Mouse (Mus musculus) intestine, embryonic 14.5 days (tissue): Measurements from ENCODE around the gene Adcy4. TPM values are rescaled to one million over a fixed set of nuclear protein-coding genes. Genes with fewer than 3 reads are reported as not detected.

ENCODE experiments used
- ATAC-seq: fragments of 200-750 bp; cut with Nextera tagmentation; replicated peaks from 2 replicates; pipeline ENCODE4 v1.8.0; 2017; ENCODE audit warnings: low read depth, moderate number of reproducible peaks, moderate TSS enrichment, moderate library complexity; ENCODE audit not compliant: low FRiP score, low TSS enrichment
- DNase-seq: peaks from one replicate; pipeline ENCODE4 v3.0.0-alpha.2; 2018; ENCODE audit warnings: low spot score
- H3K27ac ChIP-seq: fragments of 300-500 bp; sonication (generic); 2 replicates; pipeline ENCODE4 v1.5.1; 2014; ENCODE audit warnings: low read depth, mild to moderate bottlenecking, control low read depth
- H3K27me3 ChIP-seq: fragments of 300-500 bp; sonication (generic); replicated peaks from 2 replicates; pipeline ENCODE4 v1.6.1; 2014; ENCODE audit warnings: low read length, control low read depth; ENCODE audit not compliant: control insufficient read depth, insufficient read depth
- H3K36me3 ChIP-seq: fragments of 300-500 bp; sonication (generic); 2 replicates; pipeline ENCODE4 v1.6.1; 2014; ENCODE audit warnings: low read length, control low read depth; ENCODE audit not compliant: control insufficient read depth, insufficient read depth
- H3K4me1 ChIP-seq: fragments of 300-500 bp; sonication (generic); replicated peaks from 2 replicates; pipeline ENCODE4 v1.6.1; 2014; ENCODE audit warnings: low read length, control low read depth, mixed read lengths; ENCODE audit not compliant: control insufficient read depth, insufficient read depth
- H3K4me2 ChIP-seq: fragments of 300-500 bp; sonication (generic); 2 replicates; pipeline ENCODE4 v1.6.1; 2014; ENCODE audit warnings: low read length
- H3K4me3 ChIP-seq: fragments of 300-500 bp; sonication (generic); 2 replicates; pipeline ENCODE4 v1.5.1; 2014; ENCODE audit warnings: low read depth, low read length, control low read depth, mixed read lengths
- H3K9ac ChIP-seq: fragments of 300-500 bp; sonication (generic); 2 replicates; pipeline ENCODE4 v1.6.1; 2014; ENCODE audit warnings: mild to moderate bottlenecking, low read length
- H3K9me3 ChIP-seq: fragments of 300-500 bp; sonication (generic); 2 replicates; pipeline ENCODE4 v1.6.1; 2016; ENCODE audit warnings: low read length, control low read depth; ENCODE audit not compliant: control insufficient read depth
- WGBS: fragments of 180-500 bp; shearing (Covaris S2); extraction: QIAGEN DNeasy Blood & Tissue Kit; methylation state at CpG from one replicate; pipeline ENCODE4 v1.1.7; 2014; 5-methylcytosine and 5-hydroxymethylcytosine counted together
- polyA plus RNA-seq: library from polyadenylated mRNA; unstranded; fragments of >200 nt; fragmentation: Nextera tagmentation; extraction: Ambion mirVana; gene quantifications from 2 replicates; pipeline ENCODE4 v1.2.1, GENCODE M21; 2014

The Adcy4 gene
- polyA plus RNA-seq, 1 experiment from 2014 or later: 7.2 TPM

- H3K36me3 ChIP-seq: no peaks in the 10 kb centered on the region
- 15% methylated on average over 14 of the region's 14 CpGs for WGBS
- no peak overlapping the region for H3K4me3 ChIP-seq
Measured at GRCm38 (mm10) chr14:55781310-55781709, 2.6 kb downstream of the Adcy4 start.

DNA sequence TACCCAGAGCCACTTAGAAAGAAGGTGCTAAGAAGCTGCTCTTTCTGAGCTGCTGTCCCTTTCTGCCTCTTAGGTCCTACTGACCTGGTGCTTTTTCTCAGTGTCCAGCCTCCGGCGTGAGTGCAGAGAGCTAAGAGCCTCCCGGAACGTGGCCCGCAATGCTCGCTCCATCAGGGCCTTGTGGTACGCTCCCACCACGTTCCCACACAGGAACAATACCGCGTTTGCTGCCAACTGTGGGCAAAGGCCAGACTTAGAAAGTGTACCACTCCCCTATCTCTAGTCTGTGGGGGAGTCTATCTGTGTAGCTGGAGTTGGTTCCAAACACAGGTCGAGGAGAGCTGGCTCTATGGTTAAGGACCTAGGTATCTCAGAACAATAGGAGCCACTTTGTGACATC is 3.2 kb downstream of the Adcy4 start:
- 82% methylated on average over 11 of the region's 11 CpGs for WGBS
- DNase-seq: no peak
- Histone ChIP-seq H3K9me3 (no peaks in the 10 kb centered on the region), H3K36me3 (no peaks in the 10 kb centered on the region), H3K27me3 (peaks cover 12% of the 10 kb centered on the region), H3K4me2 (no peak overlapping the region), H3K9ac (no peak overlapping the region), H3K4me3 (no peak overlapping the region), H3K27ac (no peak overlapping the region), H3K4me1 (peaks cover 23% of the 10 kb centered on the region)
- no peak for ATAC-seq

More at GRCm38 (mm10) chr14:55781310-55781709, 2.6 kb downstream of the Adcy4 start:
- peaks cover 23% of the 10 kb centered on the region for H3K4me1 ChIP-seq
- peaks cover 16% of the 10 kb centered on the region for H3K27me3 ChIP-seq
- H3K9ac ChIP-seq: no peak overlapping the region
- DNase-seq (peak; percentile 77), ATAC-seq (no peak)
- no peak overlapping the region for H3K27ac ChIP-seq
- H3K9me3 ChIP-seq: no peaks in the 10 kb centered on the region
- H3K4me2 ChIP-seq: peak overlapping the region; percentile 26

DNA sequence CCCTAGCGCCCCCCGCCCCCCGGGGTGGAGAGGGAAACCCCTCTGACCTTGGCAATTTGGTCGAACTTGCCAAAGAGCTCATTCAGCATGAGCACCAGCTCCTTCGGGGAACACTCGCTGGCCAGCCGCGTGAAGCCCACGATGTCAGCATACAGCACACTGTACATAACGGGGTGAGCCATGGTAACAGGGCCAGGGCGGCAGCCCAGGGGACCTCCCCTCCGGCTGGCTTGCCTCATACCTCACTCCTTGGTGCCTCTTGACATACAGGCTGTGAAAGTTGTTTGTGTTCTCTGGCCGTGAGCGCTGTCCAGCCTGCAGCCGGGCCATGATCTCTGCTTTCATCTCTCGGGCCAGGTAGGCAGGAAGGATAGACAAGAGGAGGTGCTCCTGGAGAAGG is 4.2 kb downstream of the Adcy4 start:
- H3K36me3 ChIP-seq: no peaks in the 10 kb centered on the region
- WGBS: 67% methylated on average over 16 of the region's 16 CpGs
- ATAC-seq: no peak
- H3K27me3 ChIP-seq: peaks cover 10% of the 10 kb centered on the region; the same call in 1 of the 2 replicates
- no peak overlapping the region for H3K4me2 ChIP-seq
- no peak overlapping the region for H3K4me3 ChIP-seq
- DNase-seq: no peak
- H3K9ac ChIP-seq: no peak overlapping the region
- H3K9me3 ChIP-seq: no peaks in the 10 kb centered on the region
- no peak overlapping the region for H3K27ac ChIP-seq
- H3K4me1 ChIP-seq: peaks cover 23% of the 10 kb centered on the region

DNA sequence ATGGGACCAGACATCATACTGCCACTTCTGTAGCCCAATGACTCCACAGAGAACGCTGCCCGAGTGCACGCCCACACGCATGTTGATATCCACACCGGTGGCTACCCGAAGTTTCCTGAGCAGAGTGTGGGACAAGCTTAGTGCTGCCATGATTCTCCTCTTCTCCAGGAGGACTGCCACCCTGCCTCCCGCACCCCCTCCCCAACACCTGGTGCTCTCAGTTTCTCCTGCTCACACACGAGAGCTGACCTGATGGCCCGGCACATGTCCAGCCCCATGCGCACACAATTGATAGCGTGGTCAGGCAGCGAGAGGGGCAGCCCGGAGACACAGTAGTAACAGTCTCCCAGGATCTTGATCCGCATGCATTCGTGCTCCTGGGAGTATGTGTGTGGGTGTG is 5.2 kb downstream of the Adcy4 start:
- peaks cover 19% of the 10 kb centered on the region for H3K4me1 ChIP-seq
- peaks cover under 1% of the 10 kb centered on the region; the same call in 1 of the 2 replicates for H3K27me3 ChIP-seq
- no peak overlapping the region for H3K4me3 ChIP-seq
- H3K9me3 ChIP-seq: no peaks in the 10 kb centered on the region
- no peak overlapping the region for H3K9ac ChIP-seq
- ATAC-seq: no peak
- DNase-seq: no peak
- H3K36me3 ChIP-seq: no peaks in the 10 kb centered on the region
- no peak overlapping the region for H3K27ac ChIP-seq
- H3K4me2 ChIP-seq: no peak overlapping the region
- WGBS: 91% methylated on average over 15 of the region's 15 CpGs

GRCm38 (mm10) chr14:55777806-55778205 is 6.1 kb downstream of the Adcy4 start:
- ATAC-seq (no peak), DNase-seq (no peak)
- no peak overlapping the region for H3K4me2 ChIP-seq
- 85% methylated on average over 11 of the region's 11 CpGs for WGBS
- no peak overlapping the region for H3K9ac ChIP-seq
- no peaks in the 10 kb centered on the region for H3K36me3 ChIP-seq
- H3K27me3 ChIP-seq: no peaks in the 10 kb centered on the region
- H3K4me1 ChIP-seq: peaks cover 17% of the 10 kb centered on the region
- H3K9me3 ChIP-seq: no peaks in the 10 kb centered on the region
- no peak overlapping the region for H3K27ac ChIP-seq
- H3K4me3 ChIP-seq: no peak overlapping the region

DNA sequence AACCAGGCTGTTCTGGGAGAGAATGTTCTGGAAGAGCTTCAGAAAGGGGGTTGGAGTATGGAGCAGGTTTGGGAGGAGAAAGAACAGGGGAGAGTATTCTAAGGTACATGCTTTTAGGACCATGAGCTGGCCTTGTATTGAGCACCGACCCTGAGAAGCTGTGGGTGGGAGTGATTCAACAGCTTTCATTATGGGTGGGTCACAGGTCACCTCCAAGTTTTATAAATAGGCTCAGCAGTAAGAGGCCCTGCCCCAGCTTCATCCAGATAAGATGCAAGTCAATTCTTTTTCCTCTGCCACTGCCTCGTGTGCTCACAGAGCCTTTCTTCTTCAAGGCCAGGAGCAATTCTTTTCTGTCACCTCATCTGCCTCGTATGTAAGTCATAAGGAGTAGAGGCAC is 6.7 kb downstream of the Adcy4 start:
- no peak overlapping the region for H3K4me3 ChIP-seq
- no peaks in the 10 kb centered on the region for H3K9me3 ChIP-seq
- no peak overlapping the region for H3K27ac ChIP-seq
- no peak for DNase-seq
- 0 out of 2 replicates have a peak, but pooled peaks cover 5% of the 10 kb centered on the region for H3K27me3 ChIP-seq
- H3K9ac ChIP-seq: no peak overlapping the region
- H3K4me1 ChIP-seq: peaks cover 11% of the 10 kb centered on the region; the same call in 1 of the 2 replicates
- WGBS: 16% methylated on average over 3 of the region's 3 CpGs
- no peak overlapping the region for H3K4me2 ChIP-seq
- no peaks in the 10 kb centered on the region for H3K36me3 ChIP-seq
- no peak for ATAC-seq

DNA sequence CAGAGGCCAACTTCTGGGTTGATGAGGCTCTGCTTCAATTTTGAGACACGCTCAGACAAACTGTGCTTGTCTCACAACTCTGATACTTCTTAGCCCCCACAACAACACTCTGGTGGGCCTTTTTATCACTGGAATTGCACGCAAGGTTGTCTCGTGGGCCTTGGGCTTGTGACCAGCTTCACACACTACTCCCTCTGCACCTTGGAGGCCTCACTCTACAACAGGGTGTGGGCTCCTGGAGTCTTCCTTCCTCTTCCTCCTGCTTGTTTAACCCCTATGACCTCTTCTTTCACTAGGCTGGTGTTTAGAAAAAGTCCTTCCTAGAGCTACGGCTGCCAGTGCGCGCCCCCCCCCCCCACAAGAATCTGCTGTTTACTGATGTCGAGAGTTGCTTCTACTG is 7.2 kb downstream of the Adcy4 start:
- Histone ChIP-seq H3K36me3 (no peaks in the 10 kb centered on the region), H3K9me3 (no peaks in the 10 kb centered on the region), H3K27ac (no peak overlapping the region), H3K4me3 (no peak overlapping the region), H3K4me2 (no peak overlapping the region), H3K4me1 (peaks cover 11% of the 10 kb centered on the region; the same call in 1 of the 2 replicates), H3K27me3 (0 out of 2 replicates have a peak, but pooled peaks cover 7% of the 10 kb centered on the region), H3K9ac (no peak overlapping the region)
- 49% methylated on average over 7 of the region's 7 CpGs for WGBS
- DNase-seq: no peak
- no peak for ATAC-seq

DNA sequence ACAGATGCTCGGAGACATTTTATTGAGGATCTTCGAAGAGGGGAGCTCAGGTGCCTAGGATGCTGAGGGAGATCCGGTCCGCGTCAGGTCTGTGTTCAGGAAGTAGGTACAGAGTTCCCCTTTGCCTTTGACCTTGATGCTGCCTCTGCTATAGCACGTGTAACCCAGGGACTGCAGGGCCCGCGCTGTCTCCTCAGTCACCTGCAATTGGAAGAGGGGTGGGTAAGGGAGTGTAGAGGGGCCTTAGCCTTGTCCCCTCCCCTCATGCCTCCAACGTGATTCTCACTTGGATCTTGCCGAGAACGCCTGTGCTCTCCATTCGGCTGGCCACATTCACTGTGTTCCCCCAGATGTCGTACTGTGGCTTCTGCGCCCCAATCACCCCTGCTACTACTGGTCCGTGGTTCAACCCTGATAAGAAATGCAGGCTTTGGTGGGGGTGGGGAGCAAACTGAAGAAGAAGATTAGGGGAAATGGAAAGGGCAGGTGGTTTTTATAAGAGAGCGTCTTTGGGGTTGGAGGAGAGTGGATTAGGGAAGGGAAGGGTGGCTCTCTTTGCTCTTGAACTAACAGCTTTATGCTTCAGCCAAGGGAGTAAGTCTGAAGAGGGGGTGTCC is 14.7 kb downstream of the Adcy4 start:
- Histone ChIP-seq H3K9me3 (no peaks in the 10 kb centered on the region), H3K4me3 (no peak overlapping the region), H3K9ac (no peak overlapping the region), H3K27ac (no peak overlapping the region), H3K4me2 (no peak overlapping the region), H3K36me3 (no peaks in the 10 kb centered on the region), H3K4me1 (no peaks in the 10 kb centered on the region), H3K27me3 (peaks cover 21% of the 10 kb centered on the region)
- DNase-seq: no peak
- WGBS: 79% methylated on average over 16 of the region's 16 CpGs
- ATAC-seq: no peak

GRCm38 (mm10) chr14:55768555-55768954 is 15.3 kb downstream of the Adcy4 start:
- 86% methylated on average over 6 of the region's 6 CpGs for WGBS

More at GRCm38 (mm10) chr14:55768555-55768954, 15.3 kb downstream of the Adcy4 start:
- no peak overlapping the region for H3K27ac ChIP-seq
- no peaks in the 10 kb centered on the region for H3K9me3 ChIP-seq
- DNase-seq: no peak
- H3K4me1 ChIP-seq: no peaks in the 10 kb centered on the region
- H3K36me3 ChIP-seq: no peaks in the 10 kb centered on the region
- H3K9ac ChIP-seq: no peak overlapping the region
- ATAC-seq: no peak
- H3K27me3 ChIP-seq: peaks cover 21% of the 10 kb centered on the region
- no peak overlapping the region; the same call in 1 of the 2 replicates for H3K4me2 ChIP-seq
- no peak overlapping the region for H3K4me3 ChIP-seq
